Mouse (Mus musculus) forebrain, embryonic 14.5 days (tissue): ENCODE measurements around the gene Vdr. TPM values are rescaled to one million over a fixed set of nuclear protein-coding genes. Genes with fewer than 3 reads are reported as not detected.
A peak's percentile ranks its signal among the peaks of the same experiment; 100 is the strongest.

ENCODE experiments used
- ATAC-seq: fragments of 200-750 bp; cut with Nextera tagmentation; 2 replicates; pipeline ENCODE4 v1.8.0; 2017; ENCODE audit warnings: mild to moderate bottlenecking, moderate library complexity
- DNase-seq: peaks from one replicate; pipeline ENCODE4 v3.0.0-alpha.2; 2015; ENCODE audit warnings: low spot score
- H3K27ac ChIP-seq: fragments of 300-500 bp; sonication (generic); 2 replicates; pipeline ENCODE4 v1.5.1; 2014; ENCODE audit warnings: low read depth, mild to moderate bottlenecking, control low read depth, low read length, moderate library complexity
- H3K27me3 ChIP-seq: fragments of 300-500 bp; sonication (generic); replicated peaks from 2 replicates; pipeline ENCODE4 v1.6.1; 2014; ENCODE audit warnings: low read length, control low read depth, mixed read lengths; ENCODE audit not compliant: control insufficient read depth, insufficient read depth
- H3K36me3 ChIP-seq: fragments of 300-500 bp; sonication (generic); 2 replicates; pipeline ENCODE4 v1.6.1; 2014; ENCODE audit warnings: low read length, control low read depth; ENCODE audit not compliant: control insufficient read depth, insufficient read depth
- H3K4me1 ChIP-seq: fragments of 300-500 bp; sonication (generic); 2 replicates; pipeline ENCODE4 v1.6.1; 2014; ENCODE audit warnings: antibody characterized with exemption, low read length, control low read depth; ENCODE audit not compliant: control insufficient read depth, insufficient read depth
- H3K4me2 ChIP-seq: fragments of 300-500 bp; sonication (generic); 2 replicates; pipeline ENCODE4 v1.6.1; 2014; ENCODE audit warnings: mild to moderate bottlenecking, control low read depth, low read length
- H3K4me3 ChIP-seq: fragments of 300-500 bp; sonication (generic); 2 replicates; pipeline ENCODE4 v1.5.1; 2014; ENCODE audit warnings: low read depth, low read length, control low read depth
- H3K9ac ChIP-seq: fragments of 300-500 bp; sonication (generic); 2 replicates; pipeline ENCODE4 v1.6.1; 2014; ENCODE audit warnings: mild to moderate bottlenecking, low read length, control low read depth, moderate library complexity
- H3K9me3 ChIP-seq: fragments of 300-500 bp; sonication (generic); replicated peaks from 2 replicates; pipeline ENCODE4 v1.6.1; 2016; ENCODE audit warnings: low read length, control low read depth, mixed read lengths; ENCODE audit not compliant: control insufficient read depth
- WGBS: fragments of 180-500 bp; shearing (Covaris S2); extraction: QIAGEN DNeasy Blood & Tissue Kit; methylation state at CpG from one replicate; pipeline ENCODE4 v1.1.7; 2014; 5-methylcytosine and 5-hydroxymethylcytosine counted together
- polyA plus RNA-seq: library from polyadenylated mRNA; unstranded; fragments of >200 nt; fragmentation: Nextera tagmentation; extraction: Ambion mirVana; gene quantifications from 2 replicates; pipeline ENCODE4 v1.2.1, GENCODE M21; 2014

Vdr gene
- polyA plus RNA-seq, 1 experiment from 2014 or later, result 0.20 TPM

DNA sequence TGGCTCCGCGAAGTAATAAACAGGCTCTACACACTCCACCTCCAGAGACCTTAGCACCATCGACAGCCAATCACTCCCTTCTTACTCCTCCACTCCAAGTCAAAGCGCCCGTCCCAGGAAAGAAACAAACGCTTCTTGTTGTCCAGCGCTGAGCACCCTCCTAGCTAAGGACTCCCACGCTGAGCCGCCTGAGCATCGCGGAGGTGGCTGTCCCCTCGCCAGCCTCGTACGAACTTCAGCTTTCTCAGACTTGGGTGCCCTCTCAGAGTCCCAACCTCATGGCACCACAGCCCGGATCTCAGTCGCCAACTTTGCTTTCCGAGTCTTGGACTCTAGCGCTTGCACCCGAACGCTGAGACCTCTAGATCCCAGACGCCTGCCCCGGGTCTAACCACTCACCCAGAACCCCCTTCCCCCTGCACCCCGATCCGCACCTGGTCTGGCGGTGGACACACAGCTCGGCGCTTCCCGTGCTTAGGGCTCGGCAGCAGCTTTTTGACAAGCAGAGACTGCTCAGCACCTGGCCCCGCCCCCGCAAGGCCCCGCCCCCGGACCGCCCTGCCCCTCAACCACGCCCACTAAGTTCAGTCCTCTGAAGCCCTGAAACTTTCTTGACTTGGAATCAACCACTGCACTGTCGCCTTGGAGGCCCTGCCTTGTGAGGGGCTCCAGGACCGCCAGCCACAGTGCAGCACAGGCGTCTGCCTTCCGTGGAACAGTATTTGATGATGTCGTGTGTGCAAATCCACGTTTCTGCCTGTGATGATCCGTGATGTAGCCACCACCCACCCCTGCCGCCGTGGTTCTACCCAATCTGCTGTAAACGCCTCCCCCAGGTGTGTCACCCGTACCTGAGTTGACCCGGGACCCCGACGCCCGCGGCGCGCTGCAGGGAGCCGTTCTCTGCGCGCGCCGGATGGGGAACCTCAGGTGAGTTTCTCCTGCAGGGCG lies 2.4 kb downstream of the Vdr start:
- Histone ChIP-seq H3K9ac (no peak overlapping the region), H3K4me2 (peak overlapping the region; percentile 67), H3K36me3 (no peaks in the 10 kb centered on the region), H3K27me3 (peaks cover 22% of the 10 kb centered on the region), H3K9me3 (no peaks in the 10 kb centered on the region), H3K27ac (no peak overlapping the region), H3K4me3 (peak overlapping the region; percentile 34), H3K4me1 (peaks cover 9% of the 10 kb centered on the region)
- DNase-seq (peak; percentile 45), ATAC-seq (peak; percentile 75)
- WGBS, result 1% methylated on average over 59 of the region's 59 CpGs

GRCm38 (mm10) chr15:97907202-97907601 lies 3.2 kb downstream of the Vdr start:
- no peak overlapping the region for H3K9ac ChIP-seq
- H3K27ac ChIP-seq, result no peak overlapping the region
- peak overlapping the region; percentile 67; the same call in 1 of the 2 replicates for H3K4me2 ChIP-seq
- H3K27me3 ChIP-seq, result peaks cover 22% of the 10 kb centered on the region
- DNase-seq (no peak), ATAC-seq (no peak)
- H3K4me1 ChIP-seq, result peaks cover 9% of the 10 kb centered on the region
- no peak overlapping the region for H3K4me3 ChIP-seq
- WGBS, result 52% methylated on average over 5 of the region's 5 CpGs
- H3K36me3 ChIP-seq, result no peaks in the 10 kb centered on the region
- H3K9me3 ChIP-seq, result no peaks in the 10 kb centered on the region

DNA sequence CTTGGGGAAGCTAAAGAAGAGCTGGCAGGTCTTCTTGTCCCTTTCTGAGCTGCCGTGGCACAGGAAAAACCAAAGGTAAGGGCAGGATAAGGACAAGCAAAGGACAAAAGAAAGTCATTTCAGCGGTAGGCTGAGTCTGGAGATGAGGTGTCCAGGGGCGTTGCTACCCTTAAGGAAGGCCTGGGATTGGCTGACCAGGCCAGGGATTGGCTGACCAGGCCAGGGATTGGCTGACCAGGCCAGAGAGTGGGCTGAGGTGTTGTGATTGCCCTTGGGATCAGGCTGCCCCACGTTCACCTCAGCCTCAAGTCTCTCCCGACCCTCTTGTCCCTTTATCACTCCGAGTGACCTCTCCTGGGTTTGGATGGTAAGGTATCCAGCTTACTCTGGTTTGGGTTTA lies 5.1 kb downstream of the Vdr start:
- no peak for DNase-seq
- 66% methylated on average over 6 of the region's 6 CpGs for WGBS

GRCm38 (mm10) chr15:97904339-97904991 lies 6.0 kb downstream of the Vdr start:
- H3K4me2 ChIP-seq, result no peak overlapping the region
- no peak for ATAC-seq
- H3K4me1 ChIP-seq, result peaks cover 9% of the 10 kb centered on the region
- no peak overlapping the region for H3K27ac ChIP-seq
- H3K9me3 ChIP-seq, result no peaks in the 10 kb centered on the region
- no peak overlapping the region for H3K4me3 ChIP-seq
- WGBS, result 57% methylated on average over 11 of the region's 11 CpGs
- H3K27me3 ChIP-seq, result peaks cover 19% of the 10 kb centered on the region
- no peak for DNase-seq
- H3K9ac ChIP-seq, result no peak overlapping the region
- no peaks in the 10 kb centered on the region for H3K36me3 ChIP-seq

More for the DNA sequence above, 5.1 kb downstream of the Vdr start:
- no peak overlapping the region for H3K4me3 ChIP-seq
- H3K36me3 ChIP-seq, result no peaks in the 10 kb centered on the region
- H3K4me2 ChIP-seq, result no peak overlapping the region
- H3K4me1 ChIP-seq, result peaks cover 9% of the 10 kb centered on the region
- H3K9ac ChIP-seq, result no peak overlapping the region
- H3K27me3 ChIP-seq, result peaks cover 22% of the 10 kb centered on the region
- H3K9me3 ChIP-seq, result no peaks in the 10 kb centered on the region
- no peak for ATAC-seq
- no peak overlapping the region for H3K27ac ChIP-seq

DNA sequence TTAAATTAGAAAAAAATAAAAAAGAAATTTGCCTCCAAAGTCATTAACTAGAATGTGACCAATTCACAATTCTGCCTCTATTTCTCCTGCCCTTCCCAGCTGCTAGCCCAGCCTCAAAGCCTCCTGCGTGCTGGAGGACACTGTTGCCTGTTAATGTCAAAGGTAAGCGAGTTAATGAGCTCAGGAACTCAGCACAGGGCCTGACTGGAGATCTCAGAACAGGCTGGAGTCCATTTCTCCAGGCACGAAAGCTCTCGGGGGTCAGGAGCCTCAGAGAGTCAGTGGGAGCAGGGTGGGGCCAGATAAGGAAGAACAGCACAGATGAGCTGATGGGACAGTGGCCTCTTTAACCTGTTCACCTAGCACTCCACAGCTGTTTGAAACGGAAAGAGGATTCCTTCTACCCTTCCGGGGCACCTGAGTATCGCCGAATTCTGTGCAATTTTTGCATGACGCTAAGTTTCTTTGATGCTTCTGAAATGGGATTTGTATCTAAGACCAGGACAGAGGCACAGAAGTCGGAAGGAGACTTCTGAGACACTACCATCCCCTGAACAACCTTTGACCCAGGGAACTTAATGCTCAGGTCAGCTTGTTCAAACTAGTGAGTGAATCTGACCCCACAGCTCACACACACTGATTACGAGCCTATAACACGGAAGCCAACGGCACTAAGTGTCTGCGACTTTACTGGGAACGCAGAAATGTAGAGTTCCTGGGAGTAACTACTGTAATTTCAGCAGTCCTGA lies 7.0 kb downstream of the Vdr start:
- WGBS, result 80% methylated on average over 15 of the region's 15 CpGs
- no peaks in the 10 kb centered on the region for H3K36me3 ChIP-seq
- no peaks in the 10 kb centered on the region for H3K9me3 ChIP-seq
- no peak overlapping the region for H3K9ac ChIP-seq
- H3K4me1 ChIP-seq, result peaks cover 7% of the 10 kb centered on the region
- DNase-seq (no peak), ATAC-seq (no peak)
- no peak overlapping the region for H3K4me2 ChIP-seq
- H3K27me3 ChIP-seq, result peaks cover 12% of the 10 kb centered on the region
- H3K4me3 ChIP-seq, result no peak overlapping the region
- no peak overlapping the region for H3K27ac ChIP-seq

GRCm38 (mm10) chr15:97900991-97901390 lies 9.4 kb downstream of the Vdr start:
- Histone ChIP-seq H3K27ac (no peak overlapping the region), H3K9ac (no peak overlapping the region), H3K4me3 (no peak overlapping the region), H3K27me3 (no peaks in the 10 kb centered on the region), H3K9me3 (no peaks in the 10 kb centered on the region), H3K36me3 (no peaks in the 10 kb centered on the region), H3K4me1 (no peaks in the 10 kb centered on the region), H3K4me2 (no peak overlapping the region)
- no peak for ATAC-seq
- 87% methylated on average over 9 of the region's 9 CpGs for WGBS
- DNase-seq, result no peak

GRCm38 (mm10) chr15:97900336-97900912 lies 10.0 kb downstream of the Vdr start:
- Histone ChIP-seq H3K27ac (no peak overlapping the region), H3K9me3 (no peaks in the 10 kb centered on the region), H3K9ac (no peak overlapping the region), H3K4me3 (no peak overlapping the region), H3K27me3 (no peaks in the 10 kb centered on the region), H3K4me2 (no peak overlapping the region), H3K4me1 (no peaks in the 10 kb centered on the region), H3K36me3 (no peaks in the 10 kb centered on the region)
- WGBS, result 85% methylated on average over 12 of the region's 12 CpGs
- no peak for DNase-seq
- no peak for ATAC-seq

GRCm38 (mm10) chr15:97899714-97900113 lies 10.7 kb downstream of the Vdr start:
- no peak overlapping the region for H3K27ac ChIP-seq
- DNase-seq (no peak), ATAC-seq (no peak)
- H3K36me3 ChIP-seq, result no peaks in the 10 kb centered on the region
- no peak overlapping the region for H3K9ac ChIP-seq
- H3K4me1 ChIP-seq, result no peaks in the 10 kb centered on the region
- WGBS, result 64% methylated on average over 8 of the region's 8 CpGs
- no peaks in the 10 kb centered on the region for H3K9me3 ChIP-seq
- H3K27me3 ChIP-seq, result no peaks in the 10 kb centered on the region
- no peak overlapping the region for H3K4me2 ChIP-seq
- no peak overlapping the region for H3K4me3 ChIP-seq
